Mouse (Mus musculus) central nervous system, embryonic 11.5 days (tissue): ENCODE measurements around the gene Olfr160. TPM values are rescaled to one million over a fixed set of nuclear protein-coding genes. Genes with fewer than 3 reads are reported as not detected.

Experiments used
- polyA plus RNA-seq: library from polyadenylated mRNA; depleted of rRNA; stranded (reverse); fragments of >200 nt; gene quantifications from 2 replicates; pipeline ENCODE4 v1.2.3, GENCODE M21; 2012; rRNA removed

Olfr160 gene
- polyA plus RNA-seq: not detected in 2 replicates

DNA sequence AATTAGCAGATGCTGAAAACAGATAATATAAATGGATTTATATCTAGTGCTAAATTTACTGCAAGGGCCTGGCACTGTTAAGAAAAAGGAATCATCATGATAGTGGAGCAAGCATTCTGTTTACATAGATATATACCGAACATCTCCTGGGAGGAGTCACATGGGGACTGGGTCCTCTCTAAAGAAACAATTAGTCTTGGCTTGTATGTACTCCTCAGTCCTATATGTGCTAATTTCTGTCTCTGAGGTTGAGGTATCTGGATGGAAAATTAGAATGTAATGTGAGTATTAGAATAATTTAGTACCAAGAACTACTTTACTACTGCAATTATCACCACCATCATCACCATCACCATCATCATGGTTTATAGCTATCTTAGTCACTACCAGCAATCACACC, at the start of gene Olfr160:
TSS of gene Olfr160 (minus strand) at position 101 of the 400 bp plus-strand sequence.

DNA sequence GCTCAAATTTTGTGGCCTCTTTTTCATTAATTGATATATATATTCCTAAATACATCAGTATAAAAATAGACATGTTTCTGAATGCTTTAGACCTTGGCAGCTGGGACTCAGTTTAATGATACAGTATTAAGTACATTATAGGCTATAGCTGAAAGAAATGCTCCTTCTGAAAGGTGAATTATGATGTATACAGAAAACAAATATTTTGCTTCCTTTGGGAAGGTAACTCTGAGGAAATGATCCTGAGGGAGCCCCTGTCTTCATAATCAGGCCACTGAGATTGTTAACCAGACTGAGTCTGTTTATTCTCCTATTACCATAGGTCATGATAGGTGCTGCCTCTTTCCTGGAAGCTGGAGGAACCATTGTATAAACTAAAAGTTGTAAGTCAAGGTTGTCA, 28.8 kb upstream of the Olfr160 start, which contains the start of gene Olfr874:
TSS of gene Olfr874 (plus strand) at position 301 of the 400 bp plus-strand sequence.

DNA sequence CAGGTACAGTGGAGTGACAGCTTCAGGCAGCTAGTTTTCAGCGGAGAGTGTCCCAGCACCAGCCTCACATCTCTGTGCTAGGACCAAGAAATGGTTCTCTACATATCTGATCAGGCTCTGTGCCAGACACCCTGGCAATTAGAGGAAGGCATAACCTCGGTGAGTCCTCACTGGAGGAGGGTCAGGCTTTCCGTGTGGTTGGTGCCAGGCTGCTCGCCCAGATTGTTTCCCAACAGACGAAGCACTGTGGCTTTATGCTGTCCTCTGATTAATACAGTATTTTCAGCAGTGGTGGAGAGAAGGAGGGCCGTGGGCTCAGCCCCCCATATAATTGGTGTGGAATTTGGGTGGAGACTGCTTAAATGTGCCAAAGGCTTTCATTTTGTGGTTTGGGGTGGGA, 46.9 kb downstream of the Olfr160 start, which contains the start of gene Panx3:
TSS of gene Panx3 (minus strand) at position 121 of the 400 bp plus-strand sequence.

Other genes starting within 250 kb of the Olfr160 start
- 91.0 and 94.0 TPM in 2 replicates for gene Msantd2, start 226.9 kb downstream of the Olfr160 start, polyA plus RNA-seq
- gene Esam, start 188.2 kb downstream of the Olfr160 start, polyA plus RNA-seq: 22.3 and 22.6 TPM in 2 replicates
- 3.1 and 4.1 TPM in 2 replicates for gene Vsig2, start 177.0 kb downstream of the Olfr160 start, polyA plus RNA-seq
- 3.6 and 4.1 TPM in 2 replicates for gene Nrgn, start 163.3 kb downstream of the Olfr160 start, polyA plus RNA-seq
- gene Siae, start 160.6 kb downstream of the Olfr160 start, polyA plus RNA-seq: 5.0 and 6.0 TPM in 2 replicates
- 9.5 and 32.0 TPM in 2 replicates for gene Spa17, start 102.5 kb downstream of the Olfr160 start, polyA plus RNA-seq
- gene Tbrg1, start 58.9 kb downstream of the Olfr160 start, polyA plus RNA-seq: 61.0 and 73.8 TPM in 2 replicates
- 0.11 and 0.31 TPM in 2 replicates for gene Panx3, start 47.0 kb downstream of the Olfr160 start, polyA plus RNA-seq
- gene Olfr874, start 28.9 kb upstream of the Olfr160 start, polyA plus RNA-seq: not detected in 2 replicates
- not detected in 2 replicates for gene Olfr875, start 55.6 kb upstream of the Olfr160 start, polyA plus RNA-seq
- not detected in 2 replicates for gene Olfr876, start 86.8 kb upstream of the Olfr160 start, polyA plus RNA-seq
- gene Olfr877, start 138.0 kb upstream of the Olfr160 start, polyA plus RNA-seq: not detected in 2 replicates
- gene Olfr145, start 180.5 kb upstream of the Olfr160 start, polyA plus RNA-seq: not detected in 2 replicates
- gene Olfr878, start 201.6 kb upstream of the Olfr160 start, polyA plus RNA-seq: not detected in 2 replicates